Mouse (Mus musculus): ENCODE data around the gene Otol1. TPM values are rescaled to one million over a fixed set of nuclear protein-coding genes. Genes with fewer than 3 reads are reported as not detected.

Gene Otol1
- polyA plus RNA-seq, 1 experiment from 2014 or later = not detected

DNA sequence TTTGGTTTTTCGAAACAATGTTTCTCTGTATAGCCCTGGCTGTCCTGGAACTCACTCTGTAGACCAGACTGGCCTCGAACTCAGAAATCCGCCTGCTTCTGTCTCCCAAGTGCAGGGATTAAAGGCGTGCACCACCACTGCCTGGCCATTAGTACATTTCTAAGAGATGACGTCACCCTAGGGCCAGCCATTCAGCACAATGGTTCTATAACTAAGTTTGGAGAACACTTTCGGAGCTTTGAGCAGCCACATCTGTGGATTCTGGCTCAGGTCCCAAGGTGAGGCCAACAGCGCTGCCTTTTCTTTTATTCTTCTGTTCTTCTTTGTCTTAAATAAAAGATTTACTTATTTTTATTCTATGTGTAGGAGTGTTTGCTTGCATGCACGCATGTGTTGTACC, 3.0 kb upstream of the Otol1 start:
- Histone ChIP-seq H3K9ac (ENCODE audit: low read length) (no peak overlapping the region), H3K4me1 (ENCODE audit: control insufficient read depth, insufficient read depth, low read length) (no peaks in the 10 kb centered on the region), H3K27me3 (ENCODE audit: control insufficient read depth, insufficient read depth, low read length) (no peaks in the 10 kb centered on the region), H3K4me3 (ENCODE audit: low read depth, low read length) (no peak overlapping the region), H3K9me3 (ENCODE audit: control insufficient read depth, low read length) (no peaks in the 10 kb centered on the region), H3K27ac (replicated peaks; ENCODE audit: low read depth, low read length) (no peak overlapping the region), H3K36me3 (ENCODE audit: control insufficient read depth, insufficient read depth, low read length) (no peaks in the 10 kb centered on the region), H3K4me2 (ENCODE audit: low read depth, severe bottlenecking) (no peak overlapping the region)
- DNase-seq (ENCODE audit: low spot score) = no peak
- whole genome bisulfite sequencing = 80% methylated on average over 8 of the region's 8 CpGs
- ATAC-seq (ENCODE audit: insufficient number of reproducible peaks, low FRiP score, low TSS enrichment, low read depth) = 0 out of 2 replicates have a peak, but pooled peaks have one; percentile 26

DNA sequence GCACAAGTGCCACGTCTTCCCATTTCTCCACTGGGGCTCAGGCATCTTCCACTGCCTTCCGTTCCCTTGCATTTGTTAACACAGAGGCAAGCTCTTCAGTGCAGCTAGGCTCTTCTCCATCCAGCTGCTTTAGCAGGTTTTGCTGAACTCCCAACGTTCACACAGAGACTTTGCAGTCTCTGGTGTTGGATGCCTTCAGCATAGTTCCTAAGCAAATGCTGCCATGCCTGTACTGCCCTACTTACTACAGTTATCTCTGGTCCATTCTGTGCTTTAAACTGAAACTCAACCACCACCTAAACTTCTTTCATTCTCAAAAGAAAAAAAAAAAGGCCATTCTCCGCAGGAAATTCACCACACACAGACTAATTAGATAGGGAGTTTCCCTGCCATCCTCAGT, 5.2 kb downstream of the Otol1 start:
- no peak overlapping the region for H3K4me2 ChIP-seq (ENCODE audit: low read depth, severe bottlenecking)
- H3K9ac ChIP-seq (ENCODE audit: low read length) = no peak overlapping the region
- no peaks in the 10 kb centered on the region for H3K36me3 ChIP-seq (ENCODE audit: control insufficient read depth, insufficient read depth, low read length)
- H3K27ac ChIP-seq (replicated peaks; ENCODE audit: low read depth, low read length) = no peak overlapping the region
- H3K27me3 ChIP-seq (ENCODE audit: control insufficient read depth, insufficient read depth, low read length) = no peaks in the 10 kb centered on the region
- H3K4me1 ChIP-seq (ENCODE audit: control insufficient read depth, insufficient read depth, low read length) = no peaks in the 10 kb centered on the region
- ATAC-seq (ENCODE audit: insufficient number of reproducible peaks, low FRiP score, low TSS enrichment, low read depth) = no peak
- no peak overlapping the region for H3K4me3 ChIP-seq (ENCODE audit: low read depth, low read length)
- DNase-seq (ENCODE audit: low spot score) = no peak
- no peaks in the 10 kb centered on the region for H3K9me3 ChIP-seq (ENCODE audit: control insufficient read depth, low read length)
- WGBS = 85% methylated on average over 4 of the region's 4 CpGs

DNA sequence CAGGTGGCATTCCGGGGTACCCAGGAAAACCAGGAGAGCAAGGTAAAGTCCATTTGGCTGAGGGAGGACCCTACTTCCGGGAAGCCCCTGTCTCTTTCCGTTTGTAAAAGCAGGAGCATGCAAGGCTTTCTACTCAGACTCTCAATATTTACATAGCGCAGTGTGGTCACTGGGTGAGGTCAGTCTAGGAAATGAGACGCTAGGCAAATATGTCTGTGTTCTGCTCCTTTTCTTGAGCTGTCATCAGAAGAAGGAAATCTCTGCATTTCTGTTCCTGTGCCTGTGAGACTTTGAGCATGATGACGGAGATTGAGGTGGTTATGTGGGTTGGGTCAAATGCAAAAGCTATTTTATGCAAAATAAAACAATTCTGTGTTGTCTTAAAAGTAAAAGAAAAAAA, 19.2 kb downstream of the Otol1 start:
- H3K9ac ChIP-seq (ENCODE audit: low read length) = no peak overlapping the region
- no peaks in the 10 kb centered on the region for H3K9me3 ChIP-seq (ENCODE audit: control insufficient read depth, low read length)
- WGBS = 87% methylated on average over 6 of the region's 6 CpGs
- H3K36me3 ChIP-seq (ENCODE audit: control insufficient read depth, insufficient read depth, low read length) = no peaks in the 10 kb centered on the region
- no peaks in the 10 kb centered on the region for H3K4me1 ChIP-seq (ENCODE audit: control insufficient read depth, insufficient read depth, low read length)
- ATAC-seq (ENCODE audit: insufficient number of reproducible peaks, low FRiP score, low TSS enrichment, low read depth) (no peak), DNase-seq (ENCODE audit: low spot score) (no peak)
- no peaks in the 10 kb centered on the region for H3K27me3 ChIP-seq (ENCODE audit: control insufficient read depth, insufficient read depth, low read length)
- H3K4me2 ChIP-seq (ENCODE audit: low read depth, severe bottlenecking) = no peak overlapping the region
- H3K27ac ChIP-seq (replicated peaks; ENCODE audit: low read depth, low read length) = no peak overlapping the region
- H3K4me3 ChIP-seq (ENCODE audit: low read depth, low read length) = no peak overlapping the region

DNA sequence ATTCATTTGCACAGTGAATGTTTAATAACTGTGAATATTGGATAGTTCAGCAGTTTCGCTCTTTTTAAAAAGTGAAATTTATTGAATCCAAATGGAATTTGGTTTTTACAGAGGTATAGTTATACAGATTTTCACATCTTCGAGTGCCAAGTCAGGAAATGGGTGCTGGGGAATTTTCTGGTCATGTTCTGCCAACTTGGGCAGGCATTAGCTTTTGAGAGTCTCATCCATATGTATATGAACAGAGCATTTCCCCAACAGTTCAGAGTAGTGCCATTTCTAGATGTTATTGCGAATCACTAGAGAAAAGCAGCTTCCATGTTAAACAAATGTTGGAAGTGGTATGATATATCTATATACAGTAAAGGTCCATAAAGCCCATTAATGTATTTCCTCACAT, 21.8 kb downstream of the Otol1 start:
- ATAC-seq (ENCODE audit: insufficient number of reproducible peaks, low FRiP score, low TSS enrichment, low read depth) = no peak
- DNase-seq (ENCODE audit: low spot score) = no peak
- H3K27ac ChIP-seq (replicated peaks; ENCODE audit: low read depth, low read length) = no peak overlapping the region
- H3K4me2 ChIP-seq (ENCODE audit: low read depth, severe bottlenecking) = no peak overlapping the region
- no peak overlapping the region for H3K4me3 ChIP-seq (ENCODE audit: low read depth, low read length)
- no peaks in the 10 kb centered on the region for H3K36me3 ChIP-seq (ENCODE audit: control insufficient read depth, insufficient read depth, low read length)
- H3K27me3 ChIP-seq (ENCODE audit: control insufficient read depth, insufficient read depth, low read length) = no peaks in the 10 kb centered on the region
- no peaks in the 10 kb centered on the region for H3K9me3 ChIP-seq (ENCODE audit: control insufficient read depth, low read length)
- no peaks in the 10 kb centered on the region for H3K4me1 ChIP-seq (ENCODE audit: control insufficient read depth, insufficient read depth, low read length)
- WGBS = 87% methylated on average over 3 of the region's 3 CpGs
- H3K9ac ChIP-seq (ENCODE audit: low read length) = no peak overlapping the region

DNA sequence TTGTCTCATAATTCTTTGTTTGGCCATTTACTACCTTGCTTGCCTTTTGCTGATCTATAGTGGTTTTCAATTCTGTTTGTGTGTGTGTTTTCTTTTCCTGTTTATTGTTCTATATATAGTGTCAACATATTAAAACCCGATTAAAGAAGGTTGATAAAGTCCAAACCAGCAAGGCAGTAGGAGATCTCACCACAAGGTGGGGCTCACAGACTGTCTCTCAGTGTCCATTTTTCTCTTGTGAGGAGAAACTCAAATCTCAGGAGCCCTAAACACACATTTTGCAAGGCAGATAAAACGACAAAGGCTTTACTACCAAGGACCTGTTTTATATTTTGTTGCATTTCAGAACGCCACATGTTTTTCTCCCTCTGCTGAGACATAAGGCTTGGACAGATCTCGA, 28.2 kb downstream of the Otol1 start:
- H3K36me3 ChIP-seq (ENCODE audit: control insufficient read depth, insufficient read depth, low read length) = no peaks in the 10 kb centered on the region
- H3K4me3 ChIP-seq (ENCODE audit: low read depth, low read length) = no peak overlapping the region
- H3K9ac ChIP-seq (ENCODE audit: low read length) = no peak overlapping the region
- no peak for DNase-seq (ENCODE audit: low spot score)
- ATAC-seq (ENCODE audit: insufficient number of reproducible peaks, low FRiP score, low TSS enrichment, low read depth) = no peak
- no peaks in the 10 kb centered on the region for H3K9me3 ChIP-seq (ENCODE audit: control insufficient read depth, low read length)
- H3K4me2 ChIP-seq (ENCODE audit: low read depth, severe bottlenecking) = no peak overlapping the region
- WGBS = 53% methylated on average over 4 of the region's 4 CpGs
- H3K27ac ChIP-seq (replicated peaks; ENCODE audit: low read depth, low read length) = no peak overlapping the region
- H3K4me1 ChIP-seq (ENCODE audit: control insufficient read depth, insufficient read depth, low read length) = no peaks in the 10 kb centered on the region
- no peaks in the 10 kb centered on the region for H3K27me3 ChIP-seq (ENCODE audit: control insufficient read depth, insufficient read depth, low read length)

Other genes starting within 250 kb of the Otol1 start
- 0.21 and 0.58 TPM in 2 replicates for gene Sptssb, start 147.7 kb upstream of the Otol1 start, polyA plus RNA-seq (2014; fragmentation: Nextera tagmentation; extraction: Ambion mirVana)